Mouse (Mus musculus): Measurements from ENCODE around the gene Aldh3a2. TPM values are rescaled to one million over a fixed set of nuclear protein-coding genes. Genes with fewer than 3 reads are reported as not detected.
"Not testable (repeated sequence)": the region's sequence is repeated elsewhere in the genome, so short reads cannot be mapped to it uniquely, and the experiment has no call there.

The Aldh3a2 gene
- polyA plus RNA-seq, 1 experiment: 15.8 TPM

DNA sequence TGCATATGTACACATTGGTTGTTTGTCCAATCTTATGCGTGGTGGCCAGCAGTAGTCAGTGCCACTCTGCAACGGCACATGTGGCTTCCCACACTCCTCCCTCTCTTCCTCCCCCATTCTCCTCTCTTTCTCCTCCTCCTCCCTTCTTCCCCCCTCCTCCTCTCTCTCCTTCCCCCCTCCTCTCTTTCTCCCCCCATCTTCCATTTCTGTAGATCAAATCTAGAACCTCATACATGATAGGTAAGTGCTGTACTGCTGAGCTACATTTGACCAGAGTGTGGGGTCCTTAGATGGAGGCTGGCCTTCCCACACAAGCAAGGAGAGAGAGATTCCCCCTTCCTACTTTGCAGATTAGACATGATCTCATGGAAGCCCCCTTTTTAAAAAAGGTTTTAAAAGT lies 74.5 kb downstream of the Aldh3a2 start:
- Histone ChIP-seq H3K27me3 (ENCODE audit: control insufficient read depth, insufficient read depth, insufficient read length) (peaks cover 4% of the 10 kb centered on the region), H3ac (ENCODE audit: control insufficient read depth, insufficient read length, low read depth) (no peak overlapping the region), H3K4me3 (ENCODE audit: insufficient read depth, poor library complexity, severe bottlenecking) (no peak overlapping the region), H3K79me2 (ENCODE audit: control insufficient read depth, insufficient read depth) (no peaks in the 10 kb centered on the region), H3K36me3 (ENCODE audit: control insufficient read depth, insufficient read depth) (no peaks in the 10 kb centered on the region), H3K79me3 (ENCODE audit: low read depth) (no peaks in the 10 kb centered on the region)
- TF ChIP-seq CEBPB (IDR thresholded peaks at IDR 0.05; ENCODE audit: low read depth): no peak
- no peak for TF ChIP-seq MYOD1 (IDR thresholded peaks at IDR 0.05; ENCODE audit: control insufficient read depth, insufficient read length, low read depth)
- no peak for TF ChIP-seq FOSL1 (IDR thresholded peaks at IDR 0.05; ENCODE audit: insufficient read depth, low read length, poor library complexity, severe bottlenecking)
- no peak for TF ChIP-seq CTCF (IDR thresholded peaks at IDR 0.05; ENCODE audit: control insufficient read depth, insufficient read depth, insufficient read length)
- TF ChIP-seq MAX (IDR thresholded peaks at IDR 0.05): no peak
- TF ChIP-seq MYOG (IDR thresholded peaks at IDR 0.05; ENCODE audit: control insufficient read depth, extremely low read depth, insufficient read length): no peak
- no peak for TF ChIP-seq USF1 (IDR thresholded peaks at IDR 0.05; ENCODE audit: low read depth)

DNA sequence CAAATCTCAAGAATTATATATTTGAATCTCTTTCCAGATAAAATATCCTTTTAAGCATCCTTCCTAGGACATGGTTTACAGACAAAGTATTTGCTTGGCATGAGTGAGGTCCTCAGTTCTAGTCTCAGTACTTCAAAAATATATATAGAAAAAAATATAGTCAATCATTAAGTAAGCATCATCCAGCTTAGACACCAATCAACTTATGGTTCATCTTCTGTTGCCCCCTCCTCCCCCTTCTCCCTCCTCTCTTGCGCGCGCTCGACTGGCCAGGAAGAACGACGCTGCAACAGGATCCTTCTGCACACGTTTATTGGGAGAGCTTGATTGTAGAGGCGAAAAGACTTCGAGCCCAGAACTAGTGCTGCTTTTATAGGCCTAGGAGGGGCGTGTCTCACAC lies 75.1 kb downstream of the Aldh3a2 start:
- H3K79me3 ChIP-seq (ENCODE audit: low read depth); H3K36me3 ChIP-seq (ENCODE audit: control insufficient read depth, insufficient read depth); H3ac ChIP-seq (ENCODE audit: control insufficient read depth, insufficient read length, low read depth); H3K27me3 ChIP-seq (ENCODE audit: control insufficient read depth, insufficient read depth, insufficient read length); H3K4me3 ChIP-seq (ENCODE audit: insufficient read depth, poor library complexity, severe bottlenecking); H3K79me2 ChIP-seq (ENCODE audit: control insufficient read depth, insufficient read depth): not testable (repeated sequence)

DNA sequence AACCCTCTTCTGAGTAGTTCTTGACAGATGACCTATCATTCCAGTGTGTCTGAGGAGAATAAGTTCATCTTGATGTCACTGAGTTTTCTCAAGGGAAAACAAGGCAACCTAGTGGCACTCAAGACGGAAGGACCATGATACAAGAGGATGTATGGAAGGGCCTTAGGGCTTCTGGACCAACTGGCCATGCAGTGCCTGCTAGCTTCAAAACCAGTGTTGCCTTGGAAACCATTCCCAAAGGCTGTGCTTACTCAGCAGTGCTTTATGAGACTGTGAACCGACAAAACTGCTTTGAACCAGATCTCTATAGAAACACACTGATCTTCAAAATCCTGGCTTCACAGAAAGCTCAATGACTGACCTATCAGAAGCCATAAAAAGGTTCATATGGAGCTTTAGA lies 76.5 kb downstream of the Aldh3a2 start:
- no peaks in the 10 kb centered on the region for H3K79me3 ChIP-seq (ENCODE audit: low read depth)
- TF ChIP-seq MYOG (IDR thresholded peaks at IDR 0.05; ENCODE audit: control insufficient read depth, extremely low read depth, insufficient read length) (no peak), CEBPB (IDR thresholded peaks at IDR 0.05; ENCODE audit: low read depth) (no peak), USF1 (IDR thresholded peaks at IDR 0.05; ENCODE audit: low read depth) (no peak), MAX (IDR thresholded peaks at IDR 0.05) (no peak), MYOD1 (IDR thresholded peaks at IDR 0.05; ENCODE audit: control insufficient read depth, insufficient read length, low read depth) (no peak), CTCF (IDR thresholded peaks at IDR 0.05; ENCODE audit: control insufficient read depth, insufficient read depth, insufficient read length) (no peak), FOSL1 (IDR thresholded peaks at IDR 0.05; ENCODE audit: insufficient read depth, low read length, poor library complexity, severe bottlenecking) (no peak)
- peaks cover 4% of the 10 kb centered on the region for H3K27me3 ChIP-seq (ENCODE audit: control insufficient read depth, insufficient read depth, insufficient read length)
- no peaks in the 10 kb centered on the region for H3K79me2 ChIP-seq (ENCODE audit: control insufficient read depth, insufficient read depth)
- H3K36me3 ChIP-seq (ENCODE audit: control insufficient read depth, insufficient read depth): no peaks in the 10 kb centered on the region
- H3ac ChIP-seq (ENCODE audit: control insufficient read depth, insufficient read length, low read depth): no peak overlapping the region
- H3K4me3 ChIP-seq (ENCODE audit: insufficient read depth, poor library complexity, severe bottlenecking): no peak overlapping the region

DNA sequence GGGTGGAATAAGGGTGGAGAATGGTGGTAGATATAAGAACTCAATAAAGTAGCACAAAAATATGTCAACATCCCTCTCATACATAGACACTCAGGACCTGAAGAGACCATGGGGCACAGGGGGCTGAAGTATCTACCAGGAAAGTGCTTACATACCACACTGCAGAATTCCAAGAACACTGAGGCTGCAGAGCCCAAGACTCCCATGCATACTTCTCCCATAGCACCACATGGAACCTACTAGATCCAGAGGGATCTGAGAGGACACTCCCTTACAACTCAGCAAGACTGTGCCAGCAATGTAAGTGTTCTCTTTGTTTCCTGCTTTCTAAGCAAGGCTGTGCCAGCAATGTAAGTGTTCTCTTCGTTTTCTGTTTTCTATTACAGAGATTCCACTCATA lies 83.4 kb downstream of the Aldh3a2 start:
- TF ChIP-seq FOSL1 (IDR thresholded peaks at IDR 0.05; ENCODE audit: insufficient read depth, low read length, poor library complexity, severe bottlenecking) (no peak), MAX (IDR thresholded peaks at IDR 0.05) (no peak), MYOD1 (IDR thresholded peaks at IDR 0.05; ENCODE audit: control insufficient read depth, insufficient read length, low read depth) (no peak), CEBPB (IDR thresholded peaks at IDR 0.05; ENCODE audit: low read depth) (no peak), USF1 (IDR thresholded peaks at IDR 0.05; ENCODE audit: low read depth) (no peak), MYOG (IDR thresholded peaks at IDR 0.05; ENCODE audit: control insufficient read depth, extremely low read depth, insufficient read length) (no peak), CTCF (IDR thresholded peaks at IDR 0.05; ENCODE audit: control insufficient read depth, insufficient read depth, insufficient read length) (no peak)
- Histone ChIP-seq H3K27me3 (ENCODE audit: control insufficient read depth, insufficient read depth, insufficient read length) (no peaks in the 10 kb centered on the region), H3K4me3 (ENCODE audit: insufficient read depth, poor library complexity, severe bottlenecking) (no peak overlapping the region)

DNA sequence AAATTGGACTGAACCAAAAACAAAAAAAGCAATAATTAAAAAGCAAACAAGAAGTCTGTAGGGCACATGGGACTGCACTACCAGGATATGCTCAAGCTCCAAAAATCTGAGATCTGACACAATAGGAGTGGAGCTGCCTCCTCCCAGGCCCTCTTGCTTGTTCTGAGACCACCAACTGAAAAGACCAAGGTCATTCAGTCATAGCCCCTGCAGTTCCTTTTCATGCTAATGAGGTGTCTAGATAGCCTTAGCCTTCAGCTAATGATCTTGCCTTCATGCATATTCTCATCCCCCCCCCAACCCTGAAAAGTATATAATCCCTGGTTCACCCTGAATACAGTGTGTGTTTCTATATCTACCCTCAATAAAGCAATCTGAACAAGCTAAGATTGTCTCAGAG lies 85.6 kb downstream of the Aldh3a2 start:
- no peak overlapping the region for H3K4me3 ChIP-seq (ENCODE audit: insufficient read depth, poor library complexity, severe bottlenecking)
- TF ChIP-seq CEBPB (IDR thresholded peaks at IDR 0.05; ENCODE audit: low read depth) (no peak), MYOD1 (IDR thresholded peaks at IDR 0.05; ENCODE audit: control insufficient read depth, insufficient read length, low read depth) (no peak), USF1 (IDR thresholded peaks at IDR 0.05; ENCODE audit: low read depth) (no peak), CTCF (IDR thresholded peaks at IDR 0.05; ENCODE audit: control insufficient read depth, insufficient read depth, insufficient read length) (no peak), MAX (IDR thresholded peaks at IDR 0.05) (no peak), MYOG (IDR thresholded peaks at IDR 0.05; ENCODE audit: control insufficient read depth, extremely low read depth, insufficient read length) (no peak), FOSL1 (IDR thresholded peaks at IDR 0.05; ENCODE audit: insufficient read depth, low read length, poor library complexity, severe bottlenecking) (no peak)
- no peaks in the 10 kb centered on the region for H3K27me3 ChIP-seq (ENCODE audit: control insufficient read depth, insufficient read depth, insufficient read length)
- no peaks in the 10 kb centered on the region for H3K36me3 ChIP-seq (ENCODE audit: control insufficient read depth, insufficient read depth)
- H3K79me3 ChIP-seq (ENCODE audit: low read depth): no peaks in the 10 kb centered on the region
- no peaks in the 10 kb centered on the region for H3K79me2 ChIP-seq (ENCODE audit: control insufficient read depth, insufficient read depth)
- H3ac ChIP-seq (ENCODE audit: control insufficient read depth, insufficient read length, low read depth): no peak overlapping the region

More for the DNA sequence above, 83.4 kb downstream of the Aldh3a2 start:
- no peaks in the 10 kb centered on the region for H3K79me2 ChIP-seq (ENCODE audit: control insufficient read depth, insufficient read depth)
- H3ac ChIP-seq (ENCODE audit: control insufficient read depth, insufficient read length, low read depth): no peak overlapping the region
- H3K36me3 ChIP-seq (ENCODE audit: control insufficient read depth, insufficient read depth): no peaks in the 10 kb centered on the region
- no peaks in the 10 kb centered on the region for H3K79me3 ChIP-seq (ENCODE audit: low read depth)

DNA sequence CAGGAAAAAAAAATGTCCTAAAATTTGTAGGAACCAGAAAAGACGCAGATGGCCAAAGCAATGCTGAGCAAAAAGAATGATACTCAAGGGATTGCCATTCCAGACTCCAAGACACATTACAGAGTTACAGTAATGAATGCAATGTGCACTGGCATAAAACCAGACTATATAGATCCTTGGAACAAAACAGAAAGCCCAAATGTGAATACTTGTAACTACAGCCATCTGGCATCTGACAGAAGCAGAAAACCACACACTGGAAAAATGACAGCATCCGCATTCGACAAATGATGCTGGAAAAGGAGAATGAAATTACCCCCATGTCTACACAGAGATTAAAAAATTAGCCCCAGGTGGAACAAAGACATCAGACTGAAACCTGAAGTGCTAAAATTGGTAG lies 86.9 kb downstream of the Aldh3a2 start:
- Histone ChIP-seq H3K36me3 (ENCODE audit: control insufficient read depth, insufficient read depth) (no peaks in the 10 kb centered on the region), H3K4me3 (ENCODE audit: insufficient read depth, poor library complexity, severe bottlenecking) (no peak overlapping the region), H3K79me2 (ENCODE audit: control insufficient read depth, insufficient read depth) (no peaks in the 10 kb centered on the region), H3K79me3 (ENCODE audit: low read depth) (no peaks in the 10 kb centered on the region), H3K27me3 (ENCODE audit: control insufficient read depth, insufficient read depth, insufficient read length) (no peaks in the 10 kb centered on the region), H3ac (ENCODE audit: control insufficient read depth, insufficient read length, low read depth) (no peak overlapping the region)
- no peak for TF ChIP-seq CTCF (IDR thresholded peaks at IDR 0.05; ENCODE audit: control insufficient read depth, insufficient read depth, insufficient read length)
- no peak for TF ChIP-seq CEBPB (IDR thresholded peaks at IDR 0.05; ENCODE audit: low read depth)
- no peak for TF ChIP-seq FOSL1 (IDR thresholded peaks at IDR 0.05; ENCODE audit: insufficient read depth, low read length, poor library complexity, severe bottlenecking)
- no peak for TF ChIP-seq MAX (IDR thresholded peaks at IDR 0.05)
- no peak for TF ChIP-seq USF1 (IDR thresholded peaks at IDR 0.05; ENCODE audit: low read depth)
- TF ChIP-seq MYOG (IDR thresholded peaks at IDR 0.05; ENCODE audit: control insufficient read depth, extremely low read depth, insufficient read length): no peak
- TF ChIP-seq MYOD1 (IDR thresholded peaks at IDR 0.05; ENCODE audit: control insufficient read depth, insufficient read length, low read depth): no peak

Data from C2C12 (cell line).